Mouse (Mus musculus) cerebellum, adult 9-10 months (tissue): Measurements from ENCODE around the gene Bicd1.

ENCODE experiments used
- DNase-seq: peaks from one replicate; pipeline ENCODE4 v3.0.0; 2022

Bicd1 gene

DNA sequence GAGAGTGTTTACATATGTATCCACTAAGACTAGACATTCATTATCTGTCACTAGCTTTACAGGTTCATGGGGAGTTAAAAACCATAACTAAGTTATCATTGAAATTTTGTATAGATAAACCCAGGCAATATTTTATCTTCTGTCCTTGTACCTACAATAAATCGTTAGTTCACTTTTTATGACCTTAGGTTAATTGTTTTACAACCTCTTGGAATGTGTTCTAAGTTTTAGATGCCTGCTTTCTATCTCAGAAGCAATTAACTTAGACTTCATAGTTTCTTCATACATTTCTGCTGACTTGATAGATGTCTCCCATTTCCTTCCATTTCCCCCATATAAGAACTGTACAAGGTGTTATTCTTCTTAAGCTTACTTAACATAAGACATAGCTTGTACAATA, 158.5 kb downstream of the Bicd1 start:
- DNase-seq = no peak

DNA sequence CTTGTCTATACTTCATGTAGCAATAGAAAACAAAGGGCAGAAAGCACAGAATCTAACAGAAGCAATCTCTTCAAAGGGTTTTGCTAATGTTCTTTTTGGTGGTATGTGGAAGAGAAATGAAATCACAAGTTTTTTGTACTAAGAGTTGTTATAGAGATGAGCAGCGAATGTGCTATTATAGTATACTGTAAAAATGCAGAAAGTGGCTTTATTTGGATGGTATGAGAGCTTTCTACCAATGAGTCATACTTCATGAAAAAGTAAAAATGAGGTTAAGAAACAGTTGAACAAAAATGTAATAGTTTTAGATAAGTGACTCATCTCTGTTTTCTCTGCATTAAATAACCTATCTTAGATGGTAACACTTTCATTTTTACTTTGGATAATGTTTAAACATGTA, 165.6 kb downstream of the Bicd1 start:
- no peak for DNase-seq

DNA sequence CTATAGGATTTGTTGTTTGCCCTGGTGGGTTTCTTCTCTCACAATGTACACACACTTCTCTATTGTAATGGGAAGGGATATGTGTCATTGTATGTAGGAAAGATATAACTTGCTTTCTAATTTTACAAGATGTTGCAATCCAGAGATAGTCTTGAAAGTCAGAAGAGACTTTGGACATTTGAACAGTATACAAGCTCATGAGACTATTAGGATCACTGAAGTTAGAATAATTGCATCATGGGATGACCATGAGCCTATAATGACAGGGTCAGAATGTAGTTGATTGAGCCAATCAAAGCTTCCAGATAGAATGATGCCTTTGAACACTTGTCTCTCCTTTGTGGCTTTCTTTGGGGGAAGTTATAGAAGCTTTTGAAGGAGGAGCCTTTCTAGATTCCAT, 171.4 kb downstream of the Bicd1 start:
- DNase-seq = no peak

DNA sequence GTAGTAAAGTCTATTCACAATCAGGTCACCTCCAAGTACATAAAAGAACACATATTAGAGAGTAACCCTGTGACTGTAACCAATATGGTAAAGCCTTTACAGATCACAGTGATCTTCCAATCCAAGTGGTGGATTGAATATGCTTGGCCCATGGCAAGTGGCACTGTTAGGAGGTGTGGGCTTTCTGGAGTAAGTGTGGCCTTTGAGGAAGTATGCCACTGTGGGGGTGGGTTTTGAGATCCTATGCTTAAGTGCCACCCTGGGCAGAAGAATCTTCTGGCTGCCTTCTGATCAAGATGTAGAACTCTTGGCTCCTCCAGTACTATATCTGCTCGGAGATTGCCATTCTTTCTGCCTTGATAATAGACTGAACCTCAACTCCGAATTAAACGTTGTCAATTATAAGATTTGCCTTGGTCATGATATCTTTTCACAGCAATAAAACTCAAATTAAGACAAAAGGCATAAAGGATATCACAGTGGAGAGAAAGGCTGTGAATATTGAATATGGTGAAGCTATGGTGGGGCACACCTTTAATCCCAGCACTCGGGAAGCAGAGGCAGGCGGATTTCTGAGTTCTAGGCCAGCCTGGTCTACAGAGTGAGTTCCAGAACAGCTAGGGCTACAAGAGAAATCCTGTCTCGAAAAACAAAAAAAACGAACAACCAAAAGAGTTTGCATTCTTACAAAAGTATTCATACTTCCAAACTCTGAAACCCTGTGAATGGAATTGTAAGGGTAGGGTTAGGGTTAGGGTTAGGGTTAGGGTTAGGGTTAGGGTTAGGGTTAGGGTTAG, 177.2 kb downstream of the Bicd1 start:
- no peak for DNase-seq
